Mouse (Mus musculus): ENCODE data around the gene Rbfox2.

GRCm38 (mm10) chr15:77117209-77117608 is 189.6 kb downstream of the Rbfox2 start:
- TF ChIP-seq CTCF (IDR thresholded peaks at IDR 0.05; ENCODE audit: borderline replicate concordance, insufficient read depth, low read length), result no peak
- no peak for TF ChIP-seq POLR2A (IDR thresholded peaks at IDR 0.05; ENCODE audit: low read depth, low read length)
